Mouse (Mus musculus): ENCODE data around the gene Fuca1.

DNA sequence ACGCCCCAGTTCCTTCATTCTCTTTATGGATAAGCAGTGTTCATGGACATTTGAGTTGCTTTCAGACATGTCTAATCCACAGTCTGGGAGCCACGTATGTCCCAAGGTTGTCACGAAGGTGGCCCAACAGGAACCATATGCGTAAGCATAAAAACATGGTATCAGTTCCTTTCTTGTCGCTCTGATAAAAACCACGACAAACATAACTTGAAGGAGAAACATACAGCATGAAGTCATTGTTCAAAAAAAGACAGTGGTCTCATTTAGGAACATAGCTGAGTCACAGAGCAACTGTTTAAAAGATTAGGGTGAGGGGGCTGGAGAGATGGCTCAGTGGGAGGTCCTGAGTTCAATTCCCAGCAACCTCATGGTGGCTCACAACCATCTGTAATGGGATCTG, 21.7 kb downstream of the Fuca1 start:
- TF ChIP-seq POLR2A (IDR thresholded peaks at IDR 0.05; ENCODE audit: control insufficient read depth in 1 of 2, insufficient read depth in 1 of 2, low read depth in 1 of 2, low read length in 2 of 2, poor library complexity in 1 of 2) (no peak), CTCF (IDR thresholded peaks at IDR 0.05 in 2 of 3, conservative IDR thresholded peaks at IDR 0.05 in 1 of 3; ENCODE audit: control insufficient read depth in 1 of 3, insufficient read depth in 1 of 3, low read depth in 2 of 3, low read length in 3 of 3, poor library complexity in 1 of 3, severe bottlenecking in 1 of 3) (no peak), UBTF (IDR thresholded peaks at IDR 0.05; ENCODE audit: borderline replicate concordance, insufficient read depth, low read depth, low read length) (no peak), SMC3 (IDR thresholded peaks at IDR 0.05; ENCODE audit: low read depth, low read length) (no peak), ETS1 (IDR thresholded peaks at IDR 0.05; ENCODE audit: low read depth, low read length) (peak; percentile 48), ZMIZ1 (IDR thresholded peaks at IDR 0.05; ENCODE audit: low read depth, low read length) (no peak), POLR2AphosphoS5 (IDR thresholded peaks at IDR 0.05; ENCODE audit: borderline replicate concordance, low read depth, low read length) (no peak), ZKSCAN1 (IDR thresholded peaks at IDR 0.05; ENCODE audit: low read depth, low read length) (no peak), GATA1 (IDR thresholded peaks at IDR 0.05; ENCODE audit: low read depth, low read length) (no peak), POLR2AphosphoS2 (IDR thresholded peaks at IDR 0.05; ENCODE audit: low read length) (no peak)
